Mouse (Mus musculus): ENCODE measurements around the gene Gtpbp3.

Gtpbp3 gene

DNA sequence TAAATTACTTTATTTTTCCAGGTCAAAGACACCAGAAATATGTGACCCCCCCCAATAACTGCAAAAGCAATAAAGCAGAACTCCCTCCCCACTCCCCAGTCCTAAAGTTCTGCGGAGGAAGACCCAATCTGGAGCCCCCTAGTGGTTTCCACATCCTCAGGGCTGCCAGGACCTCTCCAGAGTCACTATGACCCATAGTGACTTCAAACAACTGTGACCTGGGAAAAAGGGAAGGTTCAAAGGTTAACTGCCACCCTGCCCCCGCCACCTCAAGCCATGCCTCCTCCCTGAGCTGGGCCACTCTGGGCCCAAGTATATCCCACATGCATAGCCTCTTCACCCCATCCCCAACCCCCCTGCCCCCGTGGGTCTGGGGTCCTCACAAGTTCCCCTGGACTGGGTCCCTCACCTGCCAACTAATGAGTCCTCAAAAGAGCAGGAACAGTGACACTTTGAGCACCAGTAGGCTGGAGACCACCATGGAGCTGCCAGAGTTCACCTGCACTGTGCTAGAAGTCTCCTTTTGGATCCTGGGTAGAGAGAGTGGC, 46.4 kb downstream of the Gtpbp3 start:
- no peak for DNase-seq (ENCODE audit: low spot score)

DNA sequence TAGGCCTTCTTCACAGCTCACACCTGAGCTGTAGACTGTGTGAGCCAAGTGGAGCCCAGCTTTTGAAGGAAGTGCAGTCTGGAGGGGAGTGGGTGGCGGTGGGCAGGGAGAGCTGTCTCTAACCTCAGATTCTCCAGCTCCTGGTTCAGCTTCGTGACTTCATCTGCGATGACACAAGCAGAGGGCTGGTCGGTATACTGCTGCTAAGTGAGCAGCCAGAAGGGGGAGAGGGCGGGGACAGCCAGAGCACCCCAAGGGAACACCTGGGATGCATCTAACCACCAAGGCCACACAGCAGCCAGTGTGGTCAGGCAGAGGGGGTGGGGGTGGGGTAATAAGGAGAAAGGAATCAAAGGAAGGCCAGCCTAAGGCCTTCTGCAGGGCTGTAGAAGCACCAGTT, 47.8 kb downstream of the Gtpbp3 start:
- no peak for DNase-seq (ENCODE audit: low spot score)

- DNase-seq (ENCODE audit: low spot score), result peak; percentile 54
These were observed 49.3 kb downstream of the Gtpbp3 start, which contains the start of gene Bst2 for GRCm38 (mm10) chr8:71537028-71537867. Bst2 (minus strand) TSS chr8:71537456.

DNA sequence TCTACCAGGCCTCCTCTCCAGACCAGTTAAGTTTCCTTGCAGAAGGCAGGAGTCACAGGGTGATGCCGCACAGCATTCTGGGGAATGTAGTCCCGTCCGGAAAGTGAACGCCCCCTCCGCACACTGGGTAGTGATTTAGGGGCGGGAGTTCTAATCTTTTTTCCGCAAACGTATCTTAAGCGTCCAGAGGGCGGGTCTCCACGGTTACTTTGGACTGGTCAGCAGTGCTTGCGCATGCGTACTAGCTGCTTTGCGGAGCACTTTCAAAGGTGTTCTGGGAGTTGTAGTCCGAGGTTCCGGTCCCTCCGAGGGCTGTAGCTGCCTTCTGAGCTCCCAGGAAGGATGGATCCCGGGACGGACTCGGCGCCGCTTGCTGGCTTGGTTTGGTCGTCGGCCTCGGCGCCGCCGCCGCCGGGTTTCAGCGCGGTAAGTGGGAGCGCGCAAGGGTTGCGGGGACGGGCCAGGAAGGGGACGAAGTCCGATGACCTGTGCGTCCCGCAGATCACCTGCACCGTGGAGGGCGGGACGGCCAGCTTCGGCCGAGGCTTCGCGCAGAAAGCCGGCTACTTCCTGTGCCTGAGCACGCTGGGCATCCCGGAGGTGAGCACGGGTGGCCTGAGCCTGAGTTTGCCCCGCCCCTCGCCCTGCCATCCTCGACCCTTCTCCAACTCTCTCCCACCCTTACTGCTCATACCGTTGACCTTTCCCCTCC, 54.9 kb downstream of the Gtpbp3 start, which contains the start of gene Mvb12a:
Gene Mvb12a, plus strand, starts transcription at position 291 of the 712 bp plus-strand sequence.
- peak; percentile 95 for DNase-seq (ENCODE audit: low spot score)

- no peak for DNase-seq (ENCODE audit: low spot score)
These were observed 55.9 kb downstream of the Gtpbp3 start for GRCm38 (mm10) chr8:71543755-71544154.

GRCm38 (mm10) chr8:71545053-71545452, 57.1 kb downstream of the Gtpbp3 start:
- no peak for DNase-seq (ENCODE audit: low spot score)

DNA sequence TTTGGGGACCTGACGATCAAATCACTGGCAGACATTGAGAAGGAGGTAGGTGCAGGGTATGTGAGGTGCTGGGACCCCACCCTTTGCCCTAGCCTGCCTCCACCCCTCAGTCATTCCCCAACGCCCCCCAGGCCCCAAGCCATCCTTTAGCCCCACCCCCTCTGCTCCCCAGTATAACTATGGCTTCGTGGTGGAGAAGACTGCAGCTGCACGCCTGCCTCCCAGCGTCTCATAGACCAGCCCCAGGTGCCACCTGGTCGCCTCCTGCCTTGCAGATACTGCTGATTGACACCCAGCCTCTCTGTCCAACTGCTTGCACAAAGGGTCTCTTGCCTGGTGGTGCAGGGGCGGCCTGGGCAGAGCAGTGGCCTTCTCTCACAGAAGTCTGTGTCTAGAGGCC, 59.7 kb downstream of the Gtpbp3 start:
- DNase-seq (ENCODE audit: low spot score), result no peak

All from layer of hippocampus, adult 9-10 months (tissue).